Mouse (Mus musculus) layer of hippocampus, adult 8-10 months (tissue): ENCODE results near the gene Rpn1. TPM values are rescaled to one million over a fixed set of nuclear protein-coding genes. Genes with fewer than 3 reads are reported as not detected.

Experiments
- DNase-seq, 2 experiments: peaks; one replicate each; pipeline ENCODE4 v3.0.0; 2022; ENCODE audit warnings: low spot score in 2 of 2
- total RNA-seq, 4 experiments: library from RNA; stranded (reverse); gene quantifications; 2 replicates each; pipeline ENCODE4 v1.2.4; 2022

The Rpn1 gene
- total RNA-seq, 4 experiments from 2014 or later = 164 to 216 (median 188) TPM

DNA sequence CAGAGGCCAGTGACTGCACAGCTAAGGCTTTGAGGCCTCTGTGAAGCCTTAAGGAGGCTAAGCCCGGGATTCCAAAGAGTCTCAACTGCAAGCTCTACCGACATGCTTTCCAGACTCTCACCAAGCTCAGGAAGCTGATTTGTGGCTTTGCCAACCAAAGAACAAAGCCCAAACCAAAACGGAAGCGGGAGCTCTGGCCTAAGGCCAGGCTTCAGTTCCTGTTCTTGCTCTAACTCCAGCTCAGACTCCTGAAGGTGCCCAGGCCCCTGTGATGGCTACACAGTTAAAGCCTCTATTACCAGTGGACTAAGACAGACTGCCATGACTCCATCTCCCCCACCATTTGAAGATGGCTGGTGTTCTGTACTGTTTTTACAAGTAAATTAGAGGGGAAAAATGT, 19.2 kb upstream of the Rpn1 start:
- no peak for DNase-seq

DNA sequence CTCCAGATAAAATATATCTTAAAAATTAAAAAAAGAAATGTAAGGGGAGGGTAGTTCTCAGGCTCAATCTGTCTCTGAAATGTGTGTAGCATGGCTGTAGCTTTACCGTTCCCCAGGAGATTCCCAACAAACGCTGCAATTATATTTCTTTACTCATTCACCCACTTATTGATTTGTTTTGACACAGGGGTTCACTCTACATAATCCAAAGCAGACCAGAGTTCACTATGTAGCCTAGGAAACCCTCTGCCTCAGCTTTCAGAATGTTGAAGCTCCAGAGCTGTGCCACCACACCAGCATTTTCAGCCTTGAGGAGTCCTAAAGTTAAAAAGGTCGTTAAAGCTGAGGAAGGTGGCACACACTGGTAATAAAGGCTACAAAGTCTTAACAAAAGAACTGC, 18.3 kb upstream of the Rpn1 start:
- DNase-seq = no peak

DNA sequence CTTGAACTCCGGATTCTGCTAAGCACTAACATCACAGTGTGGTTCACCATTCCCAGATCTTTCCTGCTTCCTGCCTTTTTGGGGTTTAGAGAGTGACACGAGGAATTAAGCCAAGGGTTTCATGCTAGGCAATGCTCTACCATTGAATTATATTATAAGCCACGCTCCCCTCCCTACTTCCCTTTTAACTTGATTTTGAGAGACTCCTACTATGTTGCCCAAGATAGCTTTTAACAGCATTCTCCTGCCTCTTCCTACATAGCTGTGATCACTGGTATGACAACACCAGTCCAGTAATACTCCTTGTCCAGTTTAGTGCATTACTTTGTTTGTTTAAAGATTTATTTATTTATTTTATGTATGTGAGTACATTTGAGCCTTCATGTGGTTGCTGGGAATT, 16.6 kb upstream of the Rpn1 start:
- no peak for DNase-seq

DNA sequence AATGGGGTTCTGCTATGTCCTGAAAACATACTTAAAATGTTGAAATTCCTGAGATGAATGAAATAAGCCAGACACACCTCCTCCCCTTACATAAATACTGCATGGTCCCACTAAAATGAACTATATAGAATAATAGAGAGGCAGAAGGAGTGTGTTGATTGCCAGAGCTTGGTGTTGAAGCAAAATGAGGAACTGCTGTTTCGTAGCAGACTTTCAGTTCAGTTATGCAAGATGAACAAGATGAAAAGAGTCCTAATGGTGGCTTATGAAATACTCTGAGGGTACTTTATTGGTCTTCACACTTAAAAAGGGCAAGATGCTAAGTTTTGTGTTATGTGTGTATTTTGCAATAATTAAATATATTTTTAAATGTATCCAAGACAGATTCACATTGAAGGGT, 15.5 kb upstream of the Rpn1 start:
- no peak for DNase-seq

DNA sequence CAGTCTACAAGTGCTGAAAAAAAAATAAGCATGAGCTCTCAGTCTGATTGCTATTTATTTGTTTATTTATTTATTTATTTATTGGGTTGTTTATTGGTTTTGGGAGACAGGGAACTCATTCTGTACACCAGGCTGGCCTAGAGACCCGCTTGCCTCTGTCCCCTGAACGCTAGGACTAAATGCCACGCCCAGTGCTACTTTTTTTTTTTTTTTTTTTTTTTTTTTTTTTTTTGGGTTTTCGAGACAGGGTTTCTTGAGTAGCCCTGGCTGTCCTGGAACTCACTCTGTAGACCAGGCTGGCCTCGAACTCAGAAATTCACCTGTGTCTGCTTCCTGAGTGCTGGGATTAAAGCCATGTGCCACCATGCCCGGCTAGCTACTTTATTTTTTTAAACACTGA, 13.8 kb upstream of the Rpn1 start:
- DNase-seq = no peak

DNA sequence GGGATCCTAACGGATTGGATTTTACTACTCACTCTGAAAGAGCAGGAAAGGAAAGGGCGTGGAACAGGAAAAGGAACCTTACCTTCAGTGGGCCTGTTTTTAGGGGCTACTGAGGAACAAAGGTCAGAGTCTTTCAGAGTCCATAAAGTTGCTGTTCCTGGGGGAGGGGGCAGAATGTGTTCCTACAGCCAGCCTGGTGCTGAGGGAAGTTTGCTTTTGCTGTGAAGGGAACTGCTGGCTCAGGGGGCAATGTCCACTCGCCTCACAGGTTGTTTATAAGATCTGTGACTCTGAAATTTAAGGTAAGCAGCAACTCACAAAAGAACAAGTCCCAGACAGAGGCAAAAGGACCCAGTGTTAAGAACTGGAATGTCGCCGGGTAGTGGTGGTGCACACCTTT, 13.1 kb upstream of the Rpn1 start:
- DNase-seq = no peak

DNA sequence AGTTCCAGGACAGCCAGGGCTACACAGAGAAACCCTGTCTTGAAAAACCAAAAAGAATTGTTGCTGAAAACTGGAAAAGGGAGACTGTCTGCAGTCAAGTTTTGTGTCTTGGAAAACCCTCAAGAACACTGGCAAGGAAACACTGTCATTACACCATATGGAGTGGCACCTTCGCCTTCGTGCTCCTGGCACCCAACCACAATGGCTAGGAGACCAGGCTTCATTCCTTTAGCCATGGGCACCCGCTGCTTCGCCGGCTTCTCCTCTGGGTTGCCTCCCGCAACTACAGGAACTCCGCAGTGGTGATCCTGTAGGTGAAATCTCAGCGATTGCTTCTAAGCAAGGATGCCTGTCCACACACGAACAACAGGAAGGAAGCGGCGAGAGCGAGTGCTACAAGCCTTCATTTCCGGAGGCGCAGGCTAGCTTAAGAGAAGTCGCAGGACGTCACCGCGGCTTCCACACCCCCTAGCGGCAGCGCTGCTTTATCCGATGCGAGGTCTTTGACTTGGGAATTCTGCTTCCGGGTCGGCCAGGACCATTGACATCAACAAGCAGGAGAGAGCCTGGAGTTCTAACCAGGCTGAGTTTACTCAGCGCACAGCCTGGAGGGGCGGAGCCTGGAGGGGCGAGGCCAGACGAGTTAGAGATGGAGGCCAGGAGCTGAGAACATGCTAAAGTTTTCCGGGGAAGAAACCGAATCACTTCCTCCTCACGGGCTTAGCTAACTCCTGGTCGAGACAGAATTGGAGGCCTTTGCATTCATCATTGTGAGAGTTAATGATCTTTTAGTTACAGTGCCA, 9.3 kb upstream of the Rpn1 start:
- peak; percentile 95 to 97 for DNase-seq

DNA sequence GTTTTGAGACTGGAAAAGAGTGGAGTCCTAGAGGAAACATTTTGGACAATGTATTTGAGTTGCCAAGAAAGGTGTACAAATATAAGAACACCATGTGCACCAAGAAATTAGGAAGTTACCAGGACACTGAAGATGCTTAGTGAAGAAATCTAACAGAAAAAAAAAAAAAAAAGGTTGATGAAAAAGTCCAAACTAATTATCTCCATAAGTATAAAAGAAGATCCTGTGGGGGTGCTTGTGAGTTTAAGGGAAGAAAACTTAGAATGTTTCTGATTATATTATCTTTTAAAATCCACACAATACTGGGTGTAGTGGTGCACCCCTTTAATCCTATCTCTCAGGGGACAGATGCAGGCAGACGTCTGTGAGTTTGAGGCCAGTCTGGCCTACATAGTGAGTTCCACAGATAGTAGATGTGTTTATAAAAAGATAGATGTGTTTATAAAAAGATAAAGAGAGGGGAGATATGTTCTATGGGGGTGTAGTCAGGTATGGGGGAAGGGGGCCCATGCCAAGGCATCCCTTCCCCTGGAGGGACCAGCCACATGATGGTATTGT, 8.2 kb upstream of the Rpn1 start:
- DNase-seq = no peak

DNA sequence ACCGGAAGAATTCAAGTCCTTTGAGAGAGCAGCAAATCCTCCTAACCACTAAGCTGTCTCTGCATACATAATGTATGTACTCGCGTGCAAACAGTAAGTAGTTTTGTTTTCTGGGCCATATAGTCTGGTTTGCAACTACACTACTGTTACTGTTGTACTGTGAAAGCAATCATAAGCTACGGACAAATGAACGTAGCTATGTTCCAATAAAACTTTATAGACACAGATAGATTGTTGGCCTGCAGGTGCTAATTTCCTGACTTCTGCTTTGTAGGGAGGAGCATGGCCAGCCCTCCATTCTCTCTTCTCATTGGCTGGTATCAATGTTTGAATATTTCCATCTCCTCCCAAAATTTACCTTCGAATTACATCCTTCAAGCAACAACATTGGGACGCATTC, 1.2 kb upstream of the Rpn1 start:
- no peak for DNase-seq

DNA sequence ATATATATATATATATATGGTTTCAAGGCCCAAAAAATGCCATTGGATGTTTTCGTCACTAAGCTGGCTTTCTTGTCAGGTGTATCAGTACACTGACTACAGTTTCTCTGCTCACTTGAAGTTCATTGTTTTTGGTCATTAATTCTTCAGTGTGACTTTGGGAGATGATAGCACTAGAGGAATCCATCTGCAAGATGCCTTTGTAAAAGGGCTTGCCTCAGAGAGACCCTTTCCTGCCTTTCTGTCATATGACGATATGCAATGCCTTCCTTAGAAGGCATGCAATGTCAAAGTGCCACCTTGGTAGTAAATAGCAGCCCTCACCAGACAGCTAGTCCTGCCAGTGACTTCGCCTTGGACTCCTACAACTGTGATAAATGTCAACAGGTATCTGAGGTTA, 610 bp upstream of the Rpn1 start:
- DNase-seq = no peak

DNA sequence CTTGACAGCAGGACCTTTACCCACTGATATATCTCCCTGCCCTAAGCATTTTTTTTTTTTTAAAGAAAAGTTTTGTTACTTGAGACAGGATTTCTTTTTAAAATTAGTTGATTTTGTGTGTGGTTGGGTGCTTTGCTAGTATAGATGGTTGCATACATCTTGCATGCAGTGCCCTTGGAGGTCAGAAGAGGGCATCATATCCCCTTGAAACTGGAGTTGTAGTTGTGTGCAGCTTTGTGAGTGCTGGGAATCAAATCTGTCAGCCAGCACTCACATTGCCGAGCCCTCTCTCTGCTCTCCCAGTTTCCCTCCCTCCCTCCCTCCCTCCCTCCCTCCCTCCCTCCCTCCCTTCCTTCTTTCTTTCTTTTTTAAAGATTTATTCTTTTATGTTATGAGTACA, 4.7 kb downstream of the Rpn1 start:
- no peak for DNase-seq

DNA sequence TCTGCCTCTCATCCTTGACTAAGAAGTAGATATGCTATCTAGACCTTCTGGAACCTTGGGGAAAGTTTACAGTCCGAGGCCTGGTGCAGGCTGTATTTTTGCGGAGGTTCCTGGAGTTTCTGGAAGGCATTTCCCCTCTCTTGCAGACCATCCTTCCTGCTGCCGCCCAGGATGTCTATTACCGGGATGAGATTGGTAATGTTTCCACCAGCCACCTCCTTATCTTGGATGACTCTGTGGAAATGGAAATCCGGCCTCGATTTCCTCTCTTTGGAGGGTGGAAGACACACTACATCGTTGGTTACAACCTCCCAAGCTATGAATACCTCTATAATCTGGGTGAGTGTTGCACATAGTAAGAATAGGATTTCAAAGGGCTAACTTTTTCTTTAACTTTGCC, 11.1 kb downstream of the Rpn1 start:
- DNase-seq = no peak

DNA sequence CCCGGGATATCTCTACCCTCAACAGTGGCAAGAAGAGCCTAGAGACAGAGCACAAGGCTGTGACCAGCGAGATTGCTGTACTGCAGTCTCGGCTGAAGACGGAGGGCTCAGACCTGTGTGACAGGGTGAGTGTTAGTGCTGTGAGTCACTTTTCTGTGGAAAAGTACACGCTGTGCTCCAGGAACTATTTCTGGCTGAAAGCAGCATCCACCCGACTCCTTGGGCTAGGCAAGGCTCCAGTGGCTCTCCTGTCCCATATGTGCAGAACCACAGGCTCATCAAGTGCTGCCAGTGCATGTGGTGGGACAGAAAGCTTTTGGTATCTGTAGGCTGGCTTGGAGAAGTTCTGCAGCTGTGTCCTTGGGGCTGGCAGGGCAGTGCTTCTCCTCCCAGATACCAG, 17.8 kb downstream of the Rpn1 start:
- DNase-seq = no peak

DNA sequence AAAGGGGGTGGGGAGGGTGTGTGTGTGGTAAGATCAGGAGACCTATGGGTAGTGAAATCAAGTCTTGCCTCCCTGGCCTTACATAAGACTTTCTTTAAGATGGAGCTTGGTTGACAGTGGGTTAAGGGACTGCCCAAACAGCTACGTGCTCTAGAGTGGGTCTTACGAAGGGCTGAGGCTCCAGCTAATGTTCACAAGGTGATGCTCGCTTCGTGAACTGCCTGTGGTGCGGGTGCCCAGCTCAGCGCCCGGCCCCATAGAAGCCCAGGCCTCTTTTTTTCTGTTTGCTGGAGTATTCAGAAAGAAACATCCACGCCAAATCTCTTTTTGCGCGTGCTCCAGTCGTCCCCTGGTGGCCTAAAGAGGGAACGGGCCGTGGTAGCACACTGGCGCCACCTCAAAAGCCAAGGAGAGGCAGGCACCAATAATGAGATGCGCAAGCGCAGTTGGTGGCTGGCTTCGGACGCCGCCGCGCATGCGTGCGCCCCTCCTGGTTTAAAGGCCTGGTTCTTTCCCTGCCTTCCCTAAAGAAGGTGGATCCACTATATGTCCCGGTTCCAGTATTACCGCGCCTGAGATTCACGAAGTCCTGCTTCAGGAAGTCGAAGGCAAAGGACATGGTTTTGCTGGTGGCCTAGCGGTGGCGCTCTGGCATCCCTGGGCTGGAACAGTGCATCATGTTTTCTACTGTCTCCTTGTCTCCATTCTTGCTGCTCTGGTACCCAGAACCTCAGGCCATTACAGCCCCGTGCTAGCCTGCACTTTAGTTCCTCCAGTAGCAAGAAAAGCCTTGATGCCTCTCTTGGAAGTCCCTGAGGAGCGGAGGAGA, 21.7 kb downstream of the Rpn1 start:
- peak; percentile 94 to 98 for DNase-seq

DNA sequence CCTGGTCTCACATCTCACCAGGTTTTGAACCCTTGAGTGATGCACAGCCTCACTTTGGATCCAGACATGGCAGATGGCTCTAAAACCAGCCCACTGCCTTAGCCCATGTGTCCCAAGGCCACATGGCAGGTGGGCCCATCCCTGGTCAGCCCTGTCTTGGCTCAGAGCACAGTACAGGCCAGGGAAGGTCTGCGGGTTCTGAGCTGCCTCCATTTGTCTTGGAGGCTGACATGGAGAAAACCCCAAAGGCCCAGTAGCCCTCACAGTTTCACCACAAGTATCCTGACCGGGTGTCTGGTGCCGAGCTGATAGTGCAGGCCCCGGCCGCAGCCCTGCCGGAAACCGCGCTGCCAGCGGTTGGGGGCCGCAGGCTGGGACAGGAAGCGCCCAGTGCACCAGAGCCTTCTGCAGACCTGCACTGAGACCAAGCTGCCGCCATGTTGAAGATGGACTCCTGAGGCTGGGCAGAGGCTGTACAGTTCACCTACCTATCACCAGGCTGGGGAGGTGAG, 22.4 kb downstream of the Rpn1 start:
- no peak for DNase-seq

DNA sequence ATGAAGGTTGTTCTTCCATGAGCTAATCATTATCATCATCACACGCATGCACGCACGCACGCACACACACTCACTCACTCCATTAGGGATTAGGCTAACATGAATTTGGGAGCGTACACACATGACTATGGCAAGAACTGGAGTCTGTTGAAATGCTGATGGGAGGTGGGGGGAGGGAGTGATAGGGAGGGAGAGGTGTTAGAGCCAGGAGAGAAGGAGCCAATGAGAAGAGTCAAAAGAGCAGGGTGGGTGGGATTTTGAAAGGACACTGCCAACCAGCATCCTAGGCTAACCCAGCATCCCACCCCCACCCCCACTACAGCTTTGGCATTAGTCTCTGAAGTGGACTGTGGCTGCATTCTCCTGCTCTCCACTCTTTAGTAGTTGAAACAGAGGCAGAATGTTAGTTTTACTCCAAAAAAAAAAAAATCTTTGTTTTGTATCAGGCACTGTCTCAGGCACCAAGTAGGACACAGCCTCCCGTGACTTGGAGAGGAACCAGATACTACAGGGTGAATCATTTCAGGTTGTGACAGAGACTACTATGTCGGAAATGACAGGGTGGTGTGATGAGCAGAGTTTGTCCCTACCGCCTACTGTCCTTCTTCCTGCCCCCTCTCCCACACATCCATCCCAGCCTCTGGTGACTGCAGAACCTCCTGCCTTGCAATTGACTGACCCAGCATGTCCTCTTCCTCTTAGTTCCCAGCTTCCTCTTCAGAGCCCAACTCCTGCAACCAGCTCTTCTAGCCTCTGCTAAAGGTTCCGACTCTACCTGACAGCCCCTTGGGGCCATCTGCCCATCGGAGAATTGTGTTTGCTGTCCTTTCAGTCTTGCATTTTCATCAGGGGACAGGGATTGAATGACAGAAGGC, 23.6 kb downstream of the Rpn1 start:
- no peak for DNase-seq

DNA sequence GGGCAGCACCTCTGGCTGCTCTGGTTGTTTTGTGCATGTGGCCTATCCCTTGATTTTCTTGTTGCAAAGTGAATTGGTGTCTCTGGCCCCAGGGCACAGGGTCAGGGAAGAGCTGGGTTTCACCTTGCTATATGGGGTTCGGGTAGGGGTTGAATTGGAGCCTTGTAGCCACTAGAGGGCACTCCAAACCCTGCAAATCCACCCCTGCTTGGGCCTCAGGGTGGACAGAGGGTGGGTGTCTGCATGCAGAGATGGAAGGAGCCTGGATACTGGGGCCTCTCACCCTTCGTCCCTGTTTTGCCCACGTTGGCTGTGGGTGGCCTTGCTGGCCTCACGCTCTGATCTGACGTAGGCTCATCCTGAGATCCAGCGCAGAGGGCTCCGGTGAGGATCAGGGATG, 28.9 kb downstream of the Rpn1 start:
- peak in 1 of 2 experiments; percentile 55 for DNase-seq

DNA sequence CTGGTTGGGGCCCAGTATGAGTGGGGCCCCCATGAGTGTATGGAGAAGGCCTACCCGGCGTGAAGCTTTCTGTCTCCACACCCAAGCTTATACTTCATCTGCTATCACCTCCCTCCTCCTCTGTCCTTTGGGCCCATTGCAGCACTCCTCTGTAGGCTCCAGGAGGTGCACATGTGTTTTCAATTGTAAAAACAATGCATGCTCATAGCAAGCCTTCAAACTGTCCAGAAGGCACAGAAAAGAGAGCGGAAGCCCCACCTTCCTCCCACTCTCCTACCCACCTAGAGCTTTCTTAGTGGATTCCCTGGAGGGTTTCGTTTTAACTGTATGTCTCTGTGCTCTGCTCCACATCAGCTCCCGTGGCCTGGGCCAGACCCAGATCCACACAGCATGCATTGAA, 30.1 kb downstream of the Rpn1 start:
- DNase-seq = no peak

DNA sequence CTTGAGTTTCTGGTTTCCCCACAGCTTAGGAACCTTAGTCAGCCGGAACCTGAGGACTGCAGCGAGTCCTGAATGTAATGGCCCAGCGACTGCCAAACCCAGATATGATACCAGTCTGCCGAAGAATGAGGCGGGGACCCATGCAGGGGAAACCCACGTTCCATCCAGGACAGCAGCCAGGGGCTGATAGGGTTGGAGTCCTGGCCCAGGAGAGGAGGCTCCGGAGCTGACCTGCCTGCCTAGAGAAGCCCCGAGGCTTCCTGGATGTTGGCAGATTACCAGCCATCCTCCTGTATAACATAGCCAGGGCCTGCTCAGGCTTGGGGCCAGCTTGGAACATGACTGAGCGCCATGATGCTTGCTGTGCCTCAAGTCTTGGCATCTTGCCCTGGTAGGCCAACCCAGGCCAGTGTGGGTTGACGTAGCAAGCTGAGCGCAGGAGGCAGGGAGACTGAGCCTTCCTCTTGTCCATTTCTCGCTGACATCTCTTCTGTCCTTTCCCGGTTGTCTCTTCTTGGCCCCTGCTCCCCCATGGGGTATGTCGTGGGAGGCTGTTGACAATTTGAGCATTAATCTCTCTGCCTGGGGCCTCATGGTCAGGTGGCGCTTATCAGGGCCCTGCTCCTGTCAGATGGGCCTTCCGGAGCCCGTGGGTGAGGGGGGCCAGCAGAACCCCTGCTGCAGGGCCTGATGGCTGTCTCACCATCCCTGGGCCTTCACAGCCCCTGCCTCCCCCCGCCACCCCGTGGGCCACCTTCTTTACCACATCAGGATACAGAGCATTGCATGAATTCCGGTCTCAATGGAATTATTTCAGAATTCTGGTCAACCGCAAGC, 32.3 kb downstream of the Rpn1 start:
- DNase-seq = no peak

DNA sequence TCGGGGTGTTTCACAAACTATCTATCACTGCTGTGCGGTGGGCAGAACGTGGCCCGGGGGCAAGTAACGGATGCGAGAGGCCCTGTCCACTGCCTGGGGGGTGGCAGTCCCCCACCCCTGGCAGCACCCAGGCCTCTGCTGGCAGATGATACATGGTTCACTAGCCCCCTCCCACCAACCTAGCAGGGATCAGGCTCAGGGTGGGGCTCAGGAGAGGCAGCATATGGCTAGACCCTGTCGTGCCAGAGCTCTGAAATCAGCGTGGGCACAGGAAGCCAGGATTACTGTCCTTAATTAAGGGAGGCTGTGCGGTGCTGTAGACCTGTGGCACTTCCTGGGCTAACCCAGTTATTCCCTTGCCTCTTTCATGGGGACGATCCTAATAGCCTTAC, 32.9 kb downstream of the Rpn1 start:
- DNase-seq = no peak
